Mouse (Mus musculus) retina, postnatal 1 day (tissue): ENCODE results near the gene Cstb.

ENCODE experiments used
- DNase-seq: peaks from one replicate; pipeline ENCODE4 v3.0.0-alpha.2; 2012

The Cstb gene

GRCm38 (mm10) chr10:78418791-78419190 is 6.7 kb upstream of the Cstb start:
- no peak for DNase-seq

- DNase-seq, result no peak
Observed at GRCm38 (mm10) chr10:78420929-78421328, 4.5 kb upstream of the Cstb start.

GRCm38 (mm10) chr10:78422614-78423013 is 2.9 kb upstream of the Cstb start:
- no peak for DNase-seq

DNA sequence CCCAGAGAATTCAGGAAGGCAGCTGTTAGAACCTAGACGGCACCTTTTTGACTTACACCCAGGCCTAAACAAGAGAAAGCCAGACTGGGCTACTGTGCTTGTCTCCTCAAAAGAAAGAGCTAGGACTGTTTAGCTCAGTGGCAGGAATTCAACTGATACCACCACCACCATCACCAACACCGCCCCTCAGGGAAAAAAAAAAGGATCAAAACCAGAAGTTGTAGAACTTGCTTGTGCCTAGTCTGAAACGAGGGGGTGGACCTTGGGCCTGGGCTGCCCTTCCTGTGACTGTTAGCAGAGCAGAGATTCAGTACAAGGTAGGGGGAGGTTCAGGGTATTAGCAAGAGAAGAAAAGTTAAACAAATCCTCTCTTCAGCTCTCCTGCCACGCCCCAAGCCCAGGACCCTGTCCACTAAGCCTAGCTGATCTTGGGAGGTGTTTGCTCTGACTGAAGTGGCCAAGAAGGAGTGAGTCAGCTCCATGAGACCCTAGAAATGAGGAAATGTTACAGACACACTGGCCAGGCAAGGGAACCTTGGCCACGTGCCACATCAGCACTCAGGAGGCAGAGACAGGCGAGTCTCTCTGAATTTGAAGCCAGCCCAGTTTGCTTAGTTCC is 757 bp downstream of the Cstb start:
- no peak for DNase-seq

DNA sequence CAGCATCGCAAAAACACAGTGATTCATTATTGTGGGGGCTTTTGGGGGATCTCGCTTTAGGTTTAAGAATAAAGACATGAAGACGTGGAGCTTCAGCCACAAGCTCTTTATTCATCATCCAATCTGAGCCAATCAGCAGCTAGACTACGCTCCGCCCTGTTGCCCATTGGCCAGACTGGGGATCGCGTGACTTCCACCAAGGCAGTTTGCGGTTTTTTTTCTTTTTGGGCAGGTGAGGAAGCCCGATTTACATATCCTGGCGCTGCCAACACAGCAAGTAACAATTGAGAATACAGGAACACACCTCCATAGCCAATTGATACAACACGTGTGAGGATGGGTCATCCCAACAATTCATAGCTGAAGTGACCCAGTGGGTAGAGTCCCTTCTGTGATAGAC is 2.6 kb downstream of the Cstb start:
- no peak for DNase-seq

DNA sequence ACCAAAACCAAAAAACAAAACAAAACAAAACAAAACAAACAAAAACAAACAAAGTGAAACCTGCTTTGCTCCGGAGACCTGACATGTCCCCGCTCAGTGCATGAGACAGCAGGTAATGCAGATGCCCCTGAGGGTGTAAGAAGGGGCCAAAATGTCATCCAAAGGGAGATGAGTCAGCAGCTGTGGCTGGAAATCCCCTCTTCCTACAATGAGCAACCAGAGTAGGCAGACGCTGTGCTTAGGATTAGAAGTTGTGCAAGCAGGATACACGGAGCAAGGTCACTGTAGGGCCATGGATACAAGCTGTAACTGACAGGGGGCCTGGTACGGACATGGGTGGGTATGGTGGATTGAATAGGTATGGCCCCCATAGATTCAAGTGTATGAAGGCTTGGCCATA is 3.7 kb downstream of the Cstb start:
- DNase-seq, result no peak

DNA sequence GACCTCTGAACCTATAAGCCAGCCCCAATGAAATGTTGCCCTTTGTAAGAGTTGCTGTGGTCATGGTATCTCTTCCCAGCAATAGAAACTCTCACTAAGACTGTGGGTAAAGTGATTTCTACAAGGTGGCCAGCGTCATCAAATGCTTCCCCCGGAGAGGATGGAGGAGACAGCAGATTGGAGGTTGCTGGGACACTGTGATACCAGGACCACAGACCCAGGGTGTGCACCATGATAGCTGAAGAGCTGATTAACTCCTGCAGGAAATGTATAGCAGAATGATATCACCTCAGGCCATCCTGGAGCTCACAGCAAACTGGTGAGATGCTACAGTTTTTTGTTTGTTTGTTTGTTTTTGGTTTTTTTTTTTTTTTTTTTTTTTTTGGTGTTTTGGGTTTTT is 4.3 kb downstream of the Cstb start:
- DNase-seq, result no peak

GRCm38 (mm10) chr10:78432853-78433252 is 7.4 kb downstream of the Cstb start:
- DNase-seq, result no peak

GRCm38 (mm10) chr10:78438094-78438493 is 12.6 kb downstream of the Cstb start:
- DNase-seq, result peak; percentile 76

DNA sequence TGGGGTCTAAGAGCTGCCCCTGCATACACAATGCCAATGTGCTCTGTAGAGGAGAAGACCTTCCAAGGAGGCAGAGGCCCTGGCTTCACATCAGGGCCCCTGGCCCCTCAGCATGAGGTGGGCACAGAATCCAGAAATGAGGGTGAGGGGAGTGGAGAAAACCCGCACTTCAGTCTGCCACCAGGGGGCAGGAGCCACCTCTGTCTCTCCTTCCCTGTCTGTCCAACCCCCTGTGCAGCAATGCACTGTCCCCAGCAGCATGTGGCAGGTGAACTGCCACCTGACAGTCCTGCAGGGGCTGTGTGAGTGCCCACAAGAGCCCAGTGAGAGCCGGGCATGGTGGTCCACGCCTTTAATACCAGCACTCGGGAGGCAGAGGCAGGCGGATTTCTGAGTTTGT is 14.1 kb downstream of the Cstb start:
- DNase-seq, result peak; percentile 46

DNA sequence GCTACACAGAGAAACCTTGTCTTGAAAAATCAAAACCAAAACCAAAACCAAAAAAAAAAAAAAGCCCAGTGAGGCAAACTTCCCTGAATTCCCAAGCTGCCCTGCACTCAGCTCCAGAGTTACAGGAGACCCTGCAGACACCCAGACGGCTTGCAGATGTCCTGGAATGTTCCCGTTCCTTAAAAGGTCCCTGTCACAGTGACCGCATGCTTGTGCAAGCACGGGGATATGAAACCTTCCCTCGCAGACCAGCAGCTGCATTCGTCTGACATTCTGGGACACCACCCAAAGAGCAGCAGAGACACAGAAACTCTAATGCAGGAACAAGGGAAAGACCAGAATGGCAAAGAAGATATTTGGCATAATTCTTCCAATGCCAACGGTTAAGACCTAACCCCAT is 14.5 kb downstream of the Cstb start:
- no peak for DNase-seq

DNA sequence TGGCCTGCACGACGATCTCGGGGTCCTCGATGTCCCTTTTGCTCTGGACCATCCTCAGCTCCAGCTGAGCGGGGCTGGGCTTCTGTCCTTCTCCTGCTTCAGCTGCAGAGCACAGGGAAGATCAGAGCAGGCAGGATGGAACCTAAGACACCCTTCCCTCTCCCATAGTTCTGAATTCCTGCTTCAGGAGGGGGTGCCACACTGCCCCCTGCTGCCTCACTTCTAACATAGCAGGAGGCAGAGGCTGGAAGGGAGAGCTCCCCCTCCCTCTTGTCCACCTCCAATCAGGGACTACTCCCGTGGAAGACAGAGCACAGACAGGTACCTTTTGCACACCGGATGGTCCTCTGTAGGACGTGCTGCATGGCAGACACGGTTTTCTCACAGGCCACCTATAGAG is 15.3 kb downstream of the Cstb start:
- DNase-seq, result peak; percentile 47

- DNase-seq, result no peak
Observed at GRCm38 (mm10) chr10:78441606-78442005, 16.1 kb downstream of the Cstb start.

- DNase-seq, result no peak
Observed at GRCm38 (mm10) chr10:78442292-78442691, 16.8 kb downstream of the Cstb start.

GRCm38 (mm10) chr10:78446195-78446594 is 20.7 kb downstream of the Cstb start:
- no peak for DNase-seq

DNA sequence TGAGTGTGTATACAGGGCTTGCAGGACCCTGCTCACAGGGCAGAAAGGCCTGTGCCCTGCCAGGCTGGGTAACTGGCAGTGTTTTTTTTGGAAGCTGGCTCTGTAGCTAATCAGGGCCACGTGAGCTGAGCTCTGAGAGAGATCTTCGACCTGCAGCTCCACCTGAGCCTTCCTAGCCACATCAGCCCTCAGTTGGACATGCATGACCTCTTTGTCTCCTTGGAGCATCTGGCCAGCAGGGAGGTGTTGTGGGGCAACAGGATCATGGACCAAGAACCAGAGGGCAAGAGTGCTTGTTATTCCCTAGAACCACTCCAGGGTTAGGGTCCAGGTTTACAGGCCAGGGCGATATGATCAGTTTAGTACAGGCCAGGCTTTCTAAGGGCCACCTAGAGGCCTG is 21.9 kb downstream of the Cstb start:
- DNase-seq, result no peak

DNA sequence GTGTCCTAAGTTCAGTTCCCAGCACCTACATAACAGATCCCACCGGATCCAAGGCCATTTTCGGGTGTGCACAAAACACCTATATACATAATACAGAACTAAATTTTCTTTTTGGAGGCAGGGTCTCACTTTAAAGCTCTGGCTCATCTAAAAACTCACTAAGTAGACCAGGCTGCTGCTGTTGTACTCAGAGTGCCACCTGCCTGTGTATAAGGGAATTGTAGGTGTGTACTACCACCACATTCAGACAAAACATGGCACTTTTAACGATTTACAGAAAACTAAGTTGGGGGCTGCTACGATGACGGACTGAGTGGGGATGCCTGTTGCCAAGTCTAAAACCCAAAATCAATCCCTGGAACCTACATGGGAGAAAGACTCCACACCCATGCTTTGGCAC is 25.3 kb downstream of the Cstb start:
- no peak for DNase-seq

GRCm38 (mm10) chr10:78452641-78453040 is 27.2 kb downstream of the Cstb start:
- DNase-seq, result peak; percentile 63

DNA sequence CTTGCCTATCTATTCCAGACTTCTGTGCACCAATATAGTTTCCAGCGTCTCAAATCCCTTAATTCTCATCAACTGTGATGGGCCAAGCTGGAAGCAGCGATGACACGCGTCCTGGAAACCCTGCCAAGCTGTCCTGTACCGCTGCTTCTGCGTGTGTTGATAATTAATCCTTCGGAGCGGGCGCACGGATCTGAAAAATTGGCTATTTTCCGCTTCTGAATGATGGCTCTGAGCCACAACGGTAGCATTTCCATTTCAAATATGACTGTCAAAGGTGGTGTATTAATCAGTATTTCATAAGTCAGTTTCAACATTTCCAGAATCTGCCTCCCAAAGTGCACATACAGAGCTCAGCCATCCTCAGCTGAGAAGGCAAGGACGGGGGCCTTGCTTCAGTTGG is 31.2 kb downstream of the Cstb start:
- no peak for DNase-seq

GRCm38 (mm10) chr10:78457495-78458347 is 32.3 kb downstream of the Cstb start:
- DNase-seq, result peak; percentile 51

GRCm38 (mm10) chr10:78458348-78459111 is 33.1 kb downstream of the Cstb start:
- peak; percentile 29 for DNase-seq

DNA sequence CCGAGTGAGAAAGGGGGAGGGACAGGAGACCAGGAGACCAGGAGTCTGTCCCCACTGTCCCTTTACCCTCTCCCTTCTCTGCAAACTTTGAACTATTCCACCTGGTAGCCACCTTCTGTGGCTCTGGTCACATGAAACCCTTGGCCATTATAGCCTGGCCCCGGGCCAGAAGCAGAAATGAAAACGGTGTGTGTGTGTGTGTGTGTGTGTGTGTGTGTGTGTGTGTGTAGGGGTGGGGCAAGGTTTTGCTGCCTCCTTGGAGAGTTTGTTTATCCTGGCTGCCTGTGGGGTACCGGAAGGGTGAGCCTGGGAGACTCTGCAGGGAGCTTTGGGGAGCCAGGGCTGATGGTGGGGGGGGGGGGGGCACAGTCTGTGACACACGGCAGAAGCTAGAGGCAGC is 35.0 kb downstream of the Cstb start:
- DNase-seq, result no peak

GRCm38 (mm10) chr10:78461767-78462166 is 36.3 kb downstream of the Cstb start:
- peak; percentile 20 for DNase-seq
